Mouse (Mus musculus) liver, embryonic 14.5 days (tissue): ENCODE results near the gene Galnt2.

Experiments used
- CTCF ChIP-seq: IDR thresholded peaks from 2 replicates; pipeline ENCODE4 v1.5.1; 2016; ENCODE audit warnings: antibody characterized with exemption, low read depth, control low read depth
- EP300 ChIP-seq: IDR thresholded peaks from 2 replicates; pipeline ENCODE4 v1.6.1; 2016; ENCODE audit warnings: antibody characterized with exemption, low read depth

DNA sequence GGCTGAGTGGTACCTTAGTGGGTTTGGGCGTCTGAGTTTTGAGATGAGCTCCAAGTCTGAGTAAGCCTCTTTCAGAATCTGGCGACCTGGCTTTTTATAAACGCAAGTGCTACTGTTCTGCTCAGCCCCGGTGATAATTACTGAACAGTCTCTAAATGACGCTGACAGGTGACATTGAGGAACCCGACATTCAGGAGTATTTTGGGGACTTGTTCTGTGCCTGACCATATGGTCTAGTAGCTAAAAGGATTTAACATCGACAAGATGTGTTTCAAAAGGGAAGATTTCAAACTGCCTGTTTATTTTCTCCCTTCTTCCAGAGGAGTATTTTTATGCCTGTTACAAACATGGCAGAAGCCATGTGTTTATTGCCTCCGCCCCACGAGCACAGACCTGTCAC lies 61.8 kb downstream of the Galnt2 start:
- TF ChIP-seq CTCF: no peak
- no peak for TF ChIP-seq EP300
